Mouse (Mus musculus) forebrain, embryonic 12.5 days (tissue): ENCODE data around the gene 3110001I22Rik. TPM values are rescaled to one million over a fixed set of nuclear protein-coding genes. Genes with fewer than 3 reads are reported as not detected.

ENCODE experiments used
- polyA plus RNA-seq: library from polyadenylated mRNA; unstranded; fragments of >200 nt; fragmentation: Nextera tagmentation; extraction: Ambion mirVana; gene quantifications from 2 replicates; pipeline ENCODE4 v1.2.1, GENCODE M21; 2016

The 3110001I22Rik gene
- polyA plus RNA-seq, 1 experiment from 2014 or later = 9.3 TPM

Other genes starting within 250 kb of the 3110001I22Rik start
- 38.2 and 40.2 TPM in 2 replicates for gene Parn, start 3.8 kb upstream of the 3110001I22Rik start, polyA plus RNA-seq
- 41.3 and 41.7 TPM in 2 replicates for gene Bfar, start 71 bp upstream of the 3110001I22Rik start, polyA plus RNA-seq
- gene Pla2g10, start 59.1 kb downstream of the 3110001I22Rik start, polyA plus RNA-seq = 0.17 and 0.23 TPM in 2 replicates
- 114 and 118 TPM in 2 replicates for gene Rrn3, start 108.8 kb downstream of the 3110001I22Rik start, polyA plus RNA-seq
- 177 and 186 TPM in 2 replicates for gene Ntan1, start 146.9 kb downstream of the 3110001I22Rik start, polyA plus RNA-seq
- gene Pdxdc1, start 231.2 kb downstream of the 3110001I22Rik start, polyA plus RNA-seq = 67.7 and 72.1 TPM in 2 replicates
- gene Mpv17l, start 231.2 kb downstream of the 3110001I22Rik start, polyA plus RNA-seq = 3.6 and 4.7 TPM in 2 replicates